Mouse (Mus musculus): ENCODE measurements around the gene Serpina3a. TPM values are rescaled to one million over a fixed set of nuclear protein-coding genes. Genes with fewer than 3 reads are reported as not detected.

The Serpina3a gene
- total RNA-seq, 1 experiment from 2014 or later = not detected

- no peak for ATAC-seq (ENCODE audit: extremely low read depth, insufficient number of reproducible peaks, low FRiP score, poor library complexity, severe bottlenecking)
These were observed 25.7 kb downstream of the Serpina3a start for GRCm38 (mm10) chr12:104138216-104138615.

- ATAC-seq (ENCODE audit: extremely low read depth, insufficient number of reproducible peaks, low FRiP score, poor library complexity, severe bottlenecking) = no peak
These were observed 28.1 kb downstream of the Serpina3a start for GRCm38 (mm10) chr12:104140543-104141103.

- ATAC-seq (ENCODE audit: extremely low read depth, insufficient number of reproducible peaks, low FRiP score, poor library complexity, severe bottlenecking) = no peak
These were observed 29.0 kb downstream of the Serpina3a start for GRCm38 (mm10) chr12:104141506-104141905.

- ATAC-seq (ENCODE audit: extremely low read depth, insufficient number of reproducible peaks, low FRiP score, poor library complexity, severe bottlenecking) = no peak
These were observed 29.9 kb downstream of the Serpina3a start for GRCm38 (mm10) chr12:104142427-104142826.

- ATAC-seq (ENCODE audit: extremely low read depth, insufficient number of reproducible peaks, low FRiP score, poor library complexity, severe bottlenecking) = no peak
These were observed 30.8 kb downstream of the Serpina3a start for GRCm38 (mm10) chr12:104143286-104143685.

GRCm38 (mm10) chr12:104145571-104145970 lies 33.0 kb downstream of the Serpina3a start:
- ATAC-seq (ENCODE audit: extremely low read depth, insufficient number of reproducible peaks, low FRiP score, poor library complexity, severe bottlenecking) = no peak

- no peak for ATAC-seq (ENCODE audit: extremely low read depth, insufficient number of reproducible peaks, low FRiP score, poor library complexity, severe bottlenecking)
These were observed 39.5 kb downstream of the Serpina3a start for GRCm38 (mm10) chr12:104151989-104152388.

- ATAC-seq (ENCODE audit: extremely low read depth, insufficient number of reproducible peaks, low FRiP score, poor library complexity, severe bottlenecking) = no peak
These were observed 40.6 kb downstream of the Serpina3a start for GRCm38 (mm10) chr12:104153041-104153645.

GRCm38 (mm10) chr12:104153656-104154055 lies 41.1 kb downstream of the Serpina3a start, which contains the start of gene Serpina3c:
TSS of gene Serpina3c (minus strand) at chr12:104153870.
- ATAC-seq (ENCODE audit: extremely low read depth, insufficient number of reproducible peaks, low FRiP score, poor library complexity, severe bottlenecking) = no peak

Other genes starting within 250 kb of the Serpina3a start
- gene Serpina1a, start 249.2 kb upstream of the Serpina3a start, total RNA-seq (2017) = not detected in 2 replicates
- gene Serpina1c, start 207.8 kb upstream of the Serpina3a start, total RNA-seq (2017) = not detected in 2 replicates
- not detected in 2 replicates for gene Serpina1e, start 153.7 kb upstream of the Serpina3a start, total RNA-seq (2017)
- 0.23 TPM in 1 of 2 replicates, not detected in the other for gene Serpina11, start 122.8 kb upstream of the Serpina3a start, total RNA-seq (2017)
- gene Serpina9, start 99.0 kb upstream of the Serpina3a start, total RNA-seq (2017) = not detected in 2 replicates
- not detected in 2 replicates for gene Serpina12, start 68.3 kb upstream of the Serpina3a start, total RNA-seq (2017)
- not detected in 2 replicates for gene Serpina5, start 11.6 kb upstream of the Serpina3a start, total RNA-seq (2017)
- not detected in 2 replicates for gene Serpina3b, start 15.3 kb downstream of the Serpina3a start, total RNA-seq (2017)
- not detected in 2 replicates for gene Serpina3c, start 41.1 kb downstream of the Serpina3a start, total RNA-seq (2017)
- 1.5 and 2.8 TPM in 2 replicates for gene Serpina3f, start 101.8 kb downstream of the Serpina3a start, total RNA-seq (2017)
- gene Serpina3g, start 123.5 kb downstream of the Serpina3a start, total RNA-seq (2017) = 41.3 and 43.1 TPM in 2 replicates
- 0.70 TPM in 1 of 2 replicates, not detected in the other for gene Serpina3i, start 150.4 kb downstream of the Serpina3a start, total RNA-seq (2017)
- not detected in 2 replicates for gene Serpina3j, start 201.8 kb downstream of the Serpina3a start, total RNA-seq (2017)
- not detected in 2 replicates for gene Serpina3k, start 225.8 kb downstream of the Serpina3a start, total RNA-seq (2017)
- gene Serpina3m, start 225.8 kb downstream of the Serpina3a start, total RNA-seq (2017) = not detected in 2 replicates

Measured in neutrophil, adult 5-6 weeks (primary cell).